Mouse (Mus musculus) liver, embryonic 14.5 days (tissue): ENCODE measurements around the gene Gdf11. TPM values are rescaled to one million over a fixed set of nuclear protein-coding genes. Genes with fewer than 3 reads are reported as not detected.

Experiments used
- ATAC-seq: fragments of 200-750 bp; cut with Nextera tagmentation; 2 replicates; pipeline ENCODE4 v1.8.0; 2017; ENCODE audit warnings: moderate number of reproducible peaks, mild to moderate bottlenecking, moderate library complexity; ENCODE audit not compliant: insufficient read depth
- DNase-seq, 3 experiments: peaks; one replicate each; pipeline ENCODE4 v3.0.0-alpha.2; 2012 to 2013; ENCODE audit warnings: low read depth in 3 of 3, low spot score in 3 of 3
- H3K27ac ChIP-seq: fragments of 300-500 bp; sonication (generic); 2 replicates; pipeline ENCODE4 v1.5.1; 2014; ENCODE audit warnings: moderate library complexity, mild to moderate bottlenecking, control low read depth, inconsistent platforms
- H3K27me3 ChIP-seq: fragments of 300-500 bp; sonication (generic); 2 replicates; pipeline ENCODE4 v1.6.1; 2014; ENCODE audit warnings: mild to moderate bottlenecking, low read length, moderate library complexity; ENCODE audit not compliant: control insufficient read depth, insufficient read depth
- H3K36me3 ChIP-seq: fragments of 300-500 bp; sonication (generic); replicated peaks from 2 replicates; pipeline ENCODE4 v1.6.1; 2014; ENCODE audit warnings: low read depth; ENCODE audit not compliant: control insufficient read depth, insufficient read depth
- H3K4me1 ChIP-seq, 2 experiments: fragments of 200-500 bp in 1 of 2; fragments of 300-500 bp in 1 of 2; sonication (generic) in 1 of 2; replicated peaks; 2 replicates each; pipeline ENCODE4 v1.6.1; 2012 to 2014; ENCODE audit warnings: antibody characterized with exemption in 1 of 2, inconsistent platforms in 1 of 2, low read length in 1 of 2; ENCODE audit not compliant: control insufficient read depth in 2 of 2, insufficient read depth in 2 of 2
- H3K4me2 ChIP-seq: fragments of 300-500 bp; sonication (generic); 2 replicates; pipeline ENCODE4 v1.6.1; 2014; ENCODE audit warnings: low read depth, mild to moderate bottlenecking, control low read depth, moderate library complexity
- H3K4me3 ChIP-seq, 2 experiments: fragments of 200-500 bp in 1 of 2; fragments of 300-500 bp in 1 of 2; sonication (generic) in 1 of 2; 2 replicates each; pipeline ENCODE4 v1.5.1; 2012 to 2014; ENCODE audit warnings: low read depth in 2 of 2, low read length in 2 of 2, mild to moderate bottlenecking in 2 of 2, control low read depth in 1 of 2, inconsistent platforms in 1 of 2, moderate library complexity in 1 of 2; ENCODE audit not compliant: insufficient read depth in 1 of 2
- H3K9ac ChIP-seq: fragments of 300-500 bp; sonication (generic); replicated peaks from 2 replicates; pipeline ENCODE4 v1.6.1; 2014; ENCODE audit warnings: mild to moderate bottlenecking, control low read depth, moderate library complexity
- H3K9me3 ChIP-seq: fragments of 300-500 bp; sonication (generic); 2 replicates; pipeline ENCODE4 v1.6.1; 2016; ENCODE audit warnings: low read length, mixed read lengths; ENCODE audit not compliant: control insufficient read depth
- CTCF ChIP-seq: IDR thresholded peaks from 2 replicates; pipeline ENCODE4 v1.5.1; 2016; ENCODE audit warnings: antibody characterized with exemption, low read depth, control low read depth
- EP300 ChIP-seq: IDR thresholded peaks from 2 replicates; pipeline ENCODE4 v1.6.1; 2016; ENCODE audit warnings: antibody characterized with exemption, low read depth
- WGBS: fragments of 180-500 bp; shearing (Covaris S2); extraction: QIAGEN DNeasy Blood & Tissue Kit; methylation state at CpG from one replicate; pipeline ENCODE4 v1.1.7; 2014; ENCODE audit not compliant: insufficient replicate concordance; 5-methylcytosine and 5-hydroxymethylcytosine counted together
- polyA plus RNA-seq, 2 experiments: library from polyadenylated mRNA; depleted of rRNA in 1 of 2; stranded (reverse) in 1 of 2; unstranded in 1 of 2; fragments of >200 nt; fragmentation: Nextera tagmentation in 1 of 2; extraction: Ambion mirVana in 1 of 2; gene quantifications; 2 replicates each; pipeline versions ENCODE4 v1.2.1 to v1.2.3; 2012 to 2014

Gdf11 gene
- polyA plus RNA-seq, 2 experiments = 0.23 to 0.36 TPM

- 0% methylated on average over 9 of the region's 9 CpGs for WGBS
- ATAC-seq = peak; percentile 17; the same call in 1 of the 2 replicates
Observed at GRCm38 (mm10) chr10:128895437-128895836, 3.9 kb upstream of the Gdf11 start.

DNA sequence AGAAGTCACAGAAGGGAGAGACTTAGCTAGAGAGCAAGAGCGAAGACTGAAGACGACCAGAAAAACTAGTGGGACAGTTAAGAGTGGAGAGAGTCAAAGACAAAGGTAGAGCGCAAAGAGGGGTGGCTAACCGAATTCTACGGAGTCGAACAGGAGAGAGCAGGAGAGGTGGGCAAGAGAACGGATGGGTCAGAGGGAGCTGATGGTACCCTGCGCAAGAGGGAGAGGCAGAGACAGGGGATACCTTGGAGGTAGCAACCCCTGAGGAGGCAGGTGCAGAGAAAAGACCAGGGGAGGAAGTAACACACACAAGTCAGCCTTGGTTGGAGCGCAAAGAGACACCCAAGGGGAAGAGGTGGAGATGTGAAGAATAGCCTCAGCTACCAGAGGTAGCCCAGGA, 728 bp upstream of the Gdf11 start:
- DNase-seq (no peak), ATAC-seq (no peak)
- no peaks in the 10 kb centered on the region for H3K36me3 ChIP-seq
- no peak for TF ChIP-seq EP300
- no peak for TF ChIP-seq CTCF
- H3K4me2 ChIP-seq = peak overlapping the region; percentile 67
- H3K27me3 ChIP-seq = peaks cover 72% of the 10 kb centered on the region
- peak overlapping the region in 1 of 2 experiments; percentile 57; a peak in 1 of 4 replicates for H3K4me3 ChIP-seq
- no peaks in the 10 kb centered on the region for H3K9me3 ChIP-seq
- no peak overlapping the region for H3K9ac ChIP-seq
- WGBS = 4% methylated on average over 9 of the region's 9 CpGs
- H3K27ac ChIP-seq = no peak overlapping the region
- peaks cover 0 to 5% of the 10 kb centered on the region in 2 experiments; a peak in 1 of 4 replicates for H3K4me1 ChIP-seq

More at GRCm38 (mm10) chr10:128895437-128895836, 3.9 kb upstream of the Gdf11 start:
- peak; percentile 57 to 63 (median 63) for DNase-seq
- Histone ChIP-seq H3K36me3 (no peaks in the 10 kb centered on the region), H3K9ac (no peak overlapping the region), H3K27me3 (peaks cover 56% of the 10 kb centered on the region), H3K9me3 (no peaks in the 10 kb centered on the region), H3K4me2 (no peak overlapping the region), H3K27ac (no peak overlapping the region), H3K4me3 (no peak overlapping the region), H3K4me1 (peaks cover 0 to 4% of the 10 kb centered on the region in 2 experiments; a peak in 1 of 4 replicates)
- peak; percentile 74 for TF ChIP-seq CTCF
- no peak for TF ChIP-seq EP300

- peak overlapping the region; percentile 43 to 57 for H3K4me3 ChIP-seq
- H3K4me1 ChIP-seq = peaks cover 0 to 6% of the 10 kb centered on the region in 2 experiments; a peak in 3 of 4 replicates
- WGBS = 2% methylated on average over 40 of the region's 40 CpGs
- no peaks in the 10 kb centered on the region for H3K36me3 ChIP-seq
- H3K27me3 ChIP-seq = peaks cover 57% of the 10 kb centered on the region
- no peak for TF ChIP-seq CTCF
- no peak for TF ChIP-seq EP300
- H3K27ac ChIP-seq = no peak overlapping the region
- H3K9me3 ChIP-seq = no peaks in the 10 kb centered on the region
- ATAC-seq (no peak), DNase-seq (no peak)
- H3K4me2 ChIP-seq = peak overlapping the region; percentile 67
- H3K9ac ChIP-seq = no peak overlapping the region
Observed at GRCm38 (mm10) chr10:128890383-128891295, 879 bp downstream of the Gdf11 start.

GRCm38 (mm10) chr10:128889846-128890245, 1.7 kb downstream of the Gdf11 start:
- DNase-seq (no peak), ATAC-seq (no peak)
- 25% methylated on average over 2 of the region's 2 CpGs for WGBS
- no peaks in the 10 kb centered on the region for H3K9me3 ChIP-seq
- H3K4me2 ChIP-seq = peak overlapping the region; percentile 67; the same call in 1 of the 2 replicates
- peaks cover 0 to 8% of the 10 kb centered on the region in 2 experiments; a peak in 3 of 4 replicates for H3K4me1 ChIP-seq
- no peak overlapping the region for H3K27ac ChIP-seq
- TF ChIP-seq CTCF = no peak
- no peak for TF ChIP-seq EP300
- H3K4me3 ChIP-seq = no peak overlapping the region
- no peaks in the 10 kb centered on the region for H3K36me3 ChIP-seq
- H3K27me3 ChIP-seq = peaks cover 57% of the 10 kb centered on the region
- no peak overlapping the region for H3K9ac ChIP-seq
